Mouse (Mus musculus): ENCODE results near the gene Cyp2d9. TPM values are rescaled to one million over a fixed set of nuclear protein-coding genes. Genes with fewer than 3 reads are reported as not detected.
"Not testable (repeated sequence)": the region's sequence is repeated elsewhere in the genome, so short reads cannot be mapped to it uniquely, and the experiment has no call there.

Gene Cyp2d9
- total RNA-seq (2021): not detected

DNA sequence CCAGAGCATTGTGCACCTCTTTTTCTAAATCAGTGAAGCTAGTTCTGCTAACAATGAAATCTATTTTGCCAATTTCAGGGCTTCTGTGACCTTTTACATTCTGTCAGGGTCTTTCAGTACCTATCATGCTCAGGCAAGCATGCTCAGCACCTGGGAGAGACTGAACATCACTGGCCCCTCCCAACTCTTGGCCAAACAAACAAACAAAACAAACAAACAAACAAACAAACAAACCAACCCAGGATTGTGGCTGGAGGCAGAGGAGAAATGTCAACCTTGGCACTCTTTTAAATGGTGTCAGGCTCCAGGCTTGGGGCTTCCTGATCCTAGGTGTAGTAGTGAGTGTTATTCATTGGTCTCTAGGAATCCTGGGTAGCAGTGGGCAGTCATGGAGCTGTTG is at the start of gene Cyp2d9:
Gene Cyp2d9 (plus strand): TSS at position 301 of the 400 bp plus-strand sequence.
- no peak for DNase-seq

DNA sequence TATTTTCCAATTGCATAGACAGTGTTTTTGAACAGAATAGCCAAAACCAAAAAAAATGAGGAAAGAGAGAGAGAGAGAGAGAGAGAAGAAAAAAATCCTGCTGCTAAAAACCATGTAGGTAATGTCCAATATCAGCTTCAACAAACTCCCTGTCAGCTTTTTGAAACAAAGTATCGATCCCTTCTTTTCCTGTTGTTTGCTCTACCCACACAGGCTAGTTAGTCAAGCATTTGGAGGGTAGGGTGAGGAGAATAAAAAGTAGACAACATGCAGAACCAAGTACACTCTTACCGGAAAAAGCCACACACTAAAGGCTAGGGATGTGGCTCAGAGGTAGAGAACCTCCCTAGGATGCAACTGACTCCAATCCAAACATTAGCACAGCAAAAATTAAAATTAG is 47.5 kb upstream of the Cyp2d9 start:
- DNase-seq: no peak

DNA sequence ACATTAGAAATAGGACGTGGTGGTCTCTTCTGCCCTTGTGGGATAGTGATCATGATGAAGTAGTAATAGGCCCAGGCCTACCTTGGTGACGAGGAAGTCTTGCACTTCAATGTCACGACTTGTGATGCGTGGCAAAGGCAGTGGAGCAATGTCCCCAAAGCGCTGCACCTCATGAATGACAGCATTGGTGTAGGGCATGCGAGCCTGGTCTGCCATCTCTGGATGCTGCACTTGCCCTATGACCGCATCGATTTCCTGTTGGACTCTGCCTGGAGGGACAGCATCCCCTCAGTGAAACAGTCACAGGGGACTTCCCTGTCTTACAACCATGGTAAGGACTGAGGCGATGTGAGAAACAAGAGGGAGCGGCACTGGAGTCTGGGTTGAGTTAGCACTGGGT is 43.3 kb upstream of the Cyp2d9 start:
- DNase-seq: not testable (repeated sequence)

DNA sequence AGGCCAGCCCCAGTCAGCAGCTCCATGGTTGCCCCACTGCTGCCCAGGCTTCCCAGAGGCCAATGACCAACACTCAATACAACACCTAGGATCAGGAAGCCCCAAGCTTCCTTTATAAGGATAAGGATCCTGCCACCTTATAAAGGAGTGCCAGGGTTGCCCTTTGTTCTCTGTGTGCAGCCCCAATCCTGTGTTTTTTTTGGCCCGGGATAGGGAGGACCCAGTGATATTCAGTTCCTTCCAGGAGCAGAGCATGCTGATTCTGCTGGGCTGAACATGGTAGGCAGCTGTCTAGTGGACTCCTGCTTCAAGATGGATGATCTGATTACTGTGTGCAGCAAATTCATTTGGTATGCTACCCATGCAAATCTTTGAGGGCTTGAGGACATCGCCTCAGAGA is 39.3 kb upstream of the Cyp2d9 start, which contains the start of gene Cyp2d11:
Gene Cyp2d11 (minus strand): TSS at position 101 of the 400 bp plus-strand sequence.
- DNase-seq: not testable (repeated sequence)

DNA sequence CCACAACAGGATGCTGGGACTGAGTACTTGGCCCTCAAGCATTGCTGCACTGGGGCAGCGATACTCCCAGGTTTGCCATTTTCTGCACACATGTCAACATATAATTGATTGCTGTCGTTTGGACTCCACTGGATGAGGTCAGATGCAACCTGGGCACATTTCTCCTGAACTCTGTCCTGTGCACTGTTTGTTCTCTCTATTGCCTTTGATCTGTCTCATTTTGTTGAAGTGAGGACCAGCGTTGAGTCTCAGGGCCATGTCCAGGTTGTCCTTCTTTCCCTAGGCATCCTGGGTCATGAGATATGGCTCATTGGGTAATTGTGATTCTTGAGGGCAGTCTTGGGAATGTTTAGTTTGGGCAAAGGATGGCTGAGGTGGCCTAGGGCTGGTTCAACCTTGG is 37.3 kb upstream of the Cyp2d9 start:
- DNase-seq: not testable (repeated sequence)

DNA sequence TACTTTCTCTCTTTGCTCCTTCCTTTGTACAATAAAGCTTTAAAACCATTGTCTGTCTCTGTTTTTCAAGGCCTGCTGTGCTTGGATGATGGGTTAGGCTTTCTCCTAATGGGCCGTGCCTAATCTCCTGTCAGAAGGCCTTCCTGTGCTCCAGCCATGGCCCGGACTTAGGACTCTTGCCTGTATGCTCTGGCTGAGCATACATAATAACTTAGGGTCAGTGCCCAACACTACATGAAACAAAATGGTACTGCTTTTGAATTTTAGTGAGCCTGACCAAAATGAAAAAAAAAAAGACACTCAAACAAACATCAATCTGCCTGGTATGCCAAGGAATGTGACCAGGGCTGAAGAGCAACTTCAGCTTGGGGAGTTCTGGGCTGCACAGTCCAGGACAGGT is 31.7 kb upstream of the Cyp2d9 start:
- DNase-seq: no peak

DNA sequence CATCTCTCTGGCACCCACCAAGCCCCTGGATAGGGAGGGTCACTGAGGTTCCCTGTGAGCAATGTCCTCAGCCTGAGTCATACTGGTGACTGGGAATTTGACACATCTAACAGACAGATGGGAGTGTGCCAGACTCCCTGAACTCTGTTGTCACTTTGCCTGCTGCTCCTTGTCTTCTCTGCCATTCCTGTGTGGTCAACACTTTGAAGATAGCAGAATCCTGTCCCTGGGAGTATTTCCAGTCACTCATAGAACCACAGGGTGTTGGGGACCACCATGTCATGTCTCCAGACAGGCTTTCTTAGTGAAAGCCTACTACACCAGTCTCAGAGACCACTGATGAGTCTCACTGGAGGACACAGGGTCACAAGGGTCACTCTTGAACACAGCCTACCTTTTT is 31.1 kb upstream of the Cyp2d9 start:
- DNase-seq: no peak

DNA sequence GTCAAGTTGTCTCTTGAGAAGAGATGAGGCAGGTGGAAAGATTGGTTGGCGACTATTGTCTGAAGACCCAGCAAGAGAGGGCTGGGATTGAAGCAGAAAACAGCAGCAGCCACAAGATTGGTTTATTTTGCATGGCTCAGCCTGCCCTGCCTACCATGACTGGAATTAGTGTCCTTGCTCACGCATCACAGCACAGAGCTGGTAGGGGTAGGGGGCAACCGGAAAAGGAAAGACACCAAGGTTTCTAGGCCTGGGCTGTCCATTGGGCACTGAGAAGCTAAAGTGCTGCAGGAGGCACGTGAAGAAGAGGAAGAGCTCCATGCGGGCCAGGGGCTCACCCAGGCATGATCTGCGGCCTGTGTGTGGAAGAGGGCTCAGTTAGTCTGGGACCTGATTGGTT is 30.5 kb upstream of the Cyp2d9 start:
- DNase-seq: no peak

DNA sequence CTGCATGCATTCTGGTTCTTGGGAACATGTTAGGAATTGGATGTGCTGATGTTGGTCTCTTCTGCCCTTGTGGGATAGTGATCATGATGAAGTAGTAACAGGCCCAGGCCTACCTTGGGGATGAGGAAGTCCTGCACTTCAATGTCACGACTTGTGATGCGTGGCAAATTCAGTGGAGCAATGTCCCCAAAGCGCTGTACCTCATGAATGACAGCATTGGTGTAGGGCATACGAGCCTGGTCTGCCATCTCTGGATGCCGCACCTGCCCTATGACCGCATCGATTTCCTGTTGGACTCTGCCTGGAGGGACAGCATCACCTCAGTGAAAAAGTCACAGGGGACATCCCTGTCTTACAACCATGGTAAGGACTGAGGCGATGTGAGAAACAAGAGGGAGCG is 29.6 kb upstream of the Cyp2d9 start:
- no peak for DNase-seq

DNA sequence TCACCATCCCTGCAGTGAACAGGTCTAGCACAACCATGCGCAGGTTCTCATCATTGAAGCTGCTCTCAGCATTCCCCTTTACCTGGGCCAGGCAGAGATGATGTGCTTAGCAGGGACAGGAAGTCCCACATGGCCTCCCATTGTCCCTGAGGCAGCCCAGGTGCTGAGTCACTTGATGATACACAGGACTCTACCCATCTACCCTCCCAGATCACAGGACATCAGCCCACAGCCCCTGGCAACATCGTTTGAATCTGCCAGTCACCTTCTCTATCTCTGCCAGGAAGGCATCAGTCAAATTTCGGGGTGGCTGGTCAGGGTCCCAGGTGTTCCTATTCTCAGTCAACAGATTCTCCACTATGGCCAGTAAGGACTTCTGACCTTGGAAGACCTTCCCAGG is 29.1 kb upstream of the Cyp2d9 start:
- no peak for DNase-seq

DNA sequence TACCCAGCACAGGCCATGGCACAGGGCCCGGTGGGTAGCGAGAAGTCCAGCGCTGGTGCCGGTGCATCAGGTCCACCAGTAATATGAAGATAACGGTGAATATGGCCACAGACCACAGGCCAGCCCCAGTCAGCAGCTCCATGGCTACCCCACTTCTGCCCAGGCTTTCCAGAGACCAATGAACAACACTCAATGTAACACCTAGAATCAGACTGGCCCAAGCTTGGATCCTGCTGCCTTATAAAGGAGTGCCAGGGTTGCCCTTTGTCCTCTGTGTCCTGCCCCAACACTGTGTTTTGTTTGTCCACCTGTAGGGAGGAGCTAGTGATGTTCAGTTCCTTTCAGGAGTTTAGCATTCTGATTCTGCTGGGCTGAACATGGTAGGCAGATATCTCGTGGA is 26.3 kb upstream of the Cyp2d9 start, which contains the start of gene Cyp2d10:
Gene Cyp2d10 (minus strand): TSS at position 215 of the 400 bp plus-strand sequence.
- no peak for DNase-seq

DNA sequence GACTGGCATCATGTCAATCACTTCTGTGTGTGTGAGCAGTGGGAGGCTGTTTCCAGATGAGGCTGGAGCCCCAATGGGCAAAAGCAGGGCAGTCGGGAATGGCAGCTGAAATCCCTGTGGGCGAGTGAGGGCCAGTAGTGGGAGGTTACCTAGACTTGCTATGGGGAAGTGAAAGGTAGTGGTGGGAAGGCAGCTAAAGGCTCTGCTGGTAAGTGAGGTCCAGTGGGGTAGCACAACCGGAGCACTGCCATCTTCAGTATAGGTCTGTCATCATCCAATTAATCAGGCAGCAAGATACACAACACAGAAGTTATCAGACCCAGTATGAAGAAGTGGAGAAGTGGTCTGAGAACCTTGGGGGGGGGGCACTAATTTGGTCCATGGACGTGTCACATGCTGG is 25.7 kb upstream of the Cyp2d9 start:
- DNase-seq: no peak

DNA sequence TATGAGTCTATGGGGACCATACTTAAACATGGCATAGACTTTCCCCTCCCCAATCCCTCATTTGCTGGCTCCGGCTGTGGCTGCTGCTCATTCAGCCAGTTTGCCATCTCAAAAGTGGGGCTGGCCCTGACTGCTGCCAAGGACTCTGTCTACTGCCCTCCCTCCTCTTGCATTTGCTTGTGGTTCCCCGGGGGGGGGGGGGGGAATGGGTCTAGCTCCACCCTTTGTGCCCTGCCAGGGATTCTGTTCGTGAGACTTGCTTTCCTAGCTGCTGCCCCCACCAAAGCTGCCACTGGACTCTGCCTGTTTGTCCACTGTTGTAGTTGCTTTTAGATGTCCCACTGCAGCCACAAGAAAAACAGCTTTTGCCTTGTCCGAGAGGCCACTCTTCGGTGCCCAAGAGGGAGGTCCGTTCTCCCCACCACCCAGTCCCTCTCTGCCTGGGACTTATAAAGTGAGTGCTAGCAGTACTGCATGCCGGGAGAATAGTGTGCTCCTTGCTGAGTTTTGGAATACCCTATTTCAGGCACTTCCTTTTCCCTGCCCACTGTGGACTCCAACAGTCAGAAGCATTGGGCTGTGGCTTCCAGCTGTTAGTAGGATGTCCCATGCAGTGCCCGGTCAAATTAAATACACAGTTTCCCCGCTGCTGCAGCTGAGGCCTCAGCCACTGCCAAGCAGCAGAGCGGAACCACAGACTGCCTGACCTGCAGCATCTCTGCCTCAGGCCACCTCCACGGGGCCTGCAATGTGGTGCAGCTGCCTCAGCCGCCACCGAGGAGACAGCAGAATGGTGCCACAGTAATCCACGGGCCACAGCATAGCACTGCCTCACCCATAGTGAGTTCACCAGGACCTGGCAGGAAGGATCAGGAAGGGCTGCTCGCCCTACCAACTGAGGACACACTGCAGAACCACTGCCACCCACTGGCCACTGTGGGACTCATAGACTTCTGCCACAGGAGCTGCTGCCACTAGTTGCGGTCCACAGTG is 16.1 kb upstream of the Cyp2d9 start:
- DNase-seq: peak; percentile 79 to 85

DNA sequence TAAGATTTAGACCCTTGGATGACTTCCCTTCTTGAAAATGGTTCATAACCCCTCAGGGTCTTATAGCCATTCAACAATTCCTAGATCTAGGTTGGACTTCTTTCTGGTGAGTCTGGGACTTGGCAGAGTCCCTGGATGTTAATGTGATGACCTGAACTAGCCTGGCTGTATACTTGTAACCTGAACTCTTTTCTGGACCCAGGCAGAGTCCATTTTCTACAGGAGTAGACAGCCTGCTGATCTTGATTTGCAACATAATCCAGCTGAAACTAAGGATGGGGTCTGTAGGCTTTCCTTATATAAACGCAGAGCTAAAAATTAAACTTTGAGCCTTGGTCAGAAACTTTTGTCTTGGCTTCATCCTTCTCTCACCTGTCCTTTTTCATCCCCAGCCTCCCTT is 14.6 kb upstream of the Cyp2d9 start:
- DNase-seq: no peak

DNA sequence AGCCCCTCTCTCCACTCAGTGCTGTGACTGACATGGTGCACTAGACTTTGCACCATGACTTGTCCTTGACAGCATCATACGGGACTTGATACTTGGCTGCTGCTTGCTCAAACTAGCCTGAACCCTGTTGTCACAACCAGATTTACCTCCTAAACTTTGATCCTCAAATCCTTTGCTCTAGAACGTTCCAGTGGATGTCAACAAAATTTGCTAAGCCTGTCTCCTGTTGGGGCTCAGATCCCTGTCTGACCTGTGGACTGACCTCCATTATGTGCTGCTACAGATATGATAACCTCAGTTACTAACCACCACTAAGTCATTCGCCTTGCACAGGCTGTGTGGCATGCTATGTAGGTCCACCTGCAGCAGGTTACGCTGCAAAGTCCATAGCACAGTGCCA is 10.3 kb upstream of the Cyp2d9 start:
- DNase-seq: no peak

DNA sequence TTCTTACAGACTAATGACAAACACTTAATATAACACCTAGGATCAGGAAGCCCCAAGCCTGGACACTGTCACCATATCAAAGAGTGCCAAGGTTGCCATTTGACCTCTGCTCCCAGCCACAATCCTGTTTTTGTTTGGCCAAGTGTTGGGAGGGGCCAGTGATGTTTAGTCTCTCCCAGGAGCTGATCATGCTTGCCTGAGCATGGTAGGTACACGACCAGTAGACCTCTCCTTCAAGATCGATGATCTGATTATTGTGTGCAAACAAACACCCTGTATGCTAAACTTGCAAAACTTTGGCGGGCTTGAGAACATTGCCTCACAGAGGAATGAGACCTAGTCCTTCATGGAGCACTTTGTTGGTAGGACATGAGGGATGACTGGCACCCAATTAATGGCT is 9.8 kb upstream of the Cyp2d9 start:
- DNase-seq: no peak

DNA sequence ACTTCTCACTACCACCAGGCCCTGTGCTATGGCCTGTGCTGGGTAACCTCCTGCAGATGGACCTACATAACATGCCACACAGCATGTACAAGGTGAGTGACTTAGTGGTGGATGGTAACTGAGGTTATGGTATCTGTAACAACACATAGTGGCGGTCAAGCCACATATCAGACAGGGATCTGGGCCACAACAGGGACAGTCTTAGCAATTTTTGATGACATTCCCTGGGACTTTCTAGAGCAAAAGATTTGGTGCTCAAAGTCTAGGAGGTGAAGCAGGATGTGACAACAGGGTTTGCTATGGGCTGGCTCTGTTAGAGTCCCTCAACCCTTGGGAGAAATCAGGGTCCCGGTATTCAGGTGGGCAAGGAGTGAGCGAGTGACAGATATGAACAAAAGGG is 384 bp downstream of the Cyp2d9 start:
- no peak for DNase-seq

DNA sequence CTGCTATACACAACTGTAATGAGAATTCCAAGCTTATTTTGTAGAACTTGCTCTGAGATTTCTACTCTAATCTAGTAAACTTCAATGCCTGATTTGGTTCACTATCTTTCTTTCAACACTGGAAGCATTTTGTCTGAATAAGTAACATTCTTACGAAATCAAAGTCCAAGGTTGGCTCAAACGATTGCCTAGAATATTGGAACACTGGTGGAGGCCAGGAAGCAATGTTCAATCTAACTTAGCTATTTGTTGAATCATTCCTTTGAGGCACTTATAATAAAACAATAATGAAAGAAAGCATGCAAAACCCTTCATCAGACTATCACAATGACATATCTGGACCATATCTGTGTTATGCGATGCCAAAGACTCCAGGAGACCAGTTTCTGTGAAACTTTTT is 1.3 kb downstream of the Cyp2d9 start:
- no peak for DNase-seq

DNA sequence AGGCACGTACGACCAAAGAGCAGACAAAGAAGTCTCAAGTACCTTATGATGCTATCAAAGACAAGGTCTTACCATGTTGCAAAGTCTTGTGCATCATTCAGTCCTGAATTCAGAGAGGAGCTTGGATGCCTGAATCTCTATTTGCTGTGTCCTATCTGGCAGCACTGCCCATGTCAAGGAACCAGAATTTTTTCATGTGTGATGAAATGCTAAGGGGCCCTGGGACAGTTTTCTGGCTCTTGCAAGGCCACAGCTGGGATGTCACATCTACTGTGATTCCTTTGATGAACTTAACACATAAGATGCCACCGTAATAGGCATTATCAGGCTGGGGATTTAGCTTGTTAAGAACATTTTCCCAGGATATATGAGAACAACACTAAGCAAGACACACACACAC is 1.8 kb downstream of the Cyp2d9 start:
- no peak for DNase-seq

DNA sequence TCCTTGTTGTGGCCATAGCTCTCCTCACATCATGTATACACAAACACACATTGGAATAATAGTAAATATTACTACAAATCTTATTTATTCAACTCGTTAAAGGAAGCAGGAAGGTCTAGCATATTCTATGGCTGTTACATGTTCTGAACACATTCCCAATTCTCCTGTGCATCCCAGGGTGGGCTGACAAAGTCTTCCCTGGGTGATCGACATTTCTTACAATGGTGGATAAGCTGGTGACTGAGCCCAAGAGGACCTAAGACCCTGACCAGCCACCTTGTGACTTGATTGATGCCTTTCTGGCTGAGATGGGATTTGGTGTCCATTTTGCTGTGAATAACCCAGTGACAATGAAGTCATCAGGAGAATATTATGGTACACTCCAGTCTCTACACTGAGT is 2.4 kb downstream of the Cyp2d9 start:
- DNase-seq: no peak

DNA sequence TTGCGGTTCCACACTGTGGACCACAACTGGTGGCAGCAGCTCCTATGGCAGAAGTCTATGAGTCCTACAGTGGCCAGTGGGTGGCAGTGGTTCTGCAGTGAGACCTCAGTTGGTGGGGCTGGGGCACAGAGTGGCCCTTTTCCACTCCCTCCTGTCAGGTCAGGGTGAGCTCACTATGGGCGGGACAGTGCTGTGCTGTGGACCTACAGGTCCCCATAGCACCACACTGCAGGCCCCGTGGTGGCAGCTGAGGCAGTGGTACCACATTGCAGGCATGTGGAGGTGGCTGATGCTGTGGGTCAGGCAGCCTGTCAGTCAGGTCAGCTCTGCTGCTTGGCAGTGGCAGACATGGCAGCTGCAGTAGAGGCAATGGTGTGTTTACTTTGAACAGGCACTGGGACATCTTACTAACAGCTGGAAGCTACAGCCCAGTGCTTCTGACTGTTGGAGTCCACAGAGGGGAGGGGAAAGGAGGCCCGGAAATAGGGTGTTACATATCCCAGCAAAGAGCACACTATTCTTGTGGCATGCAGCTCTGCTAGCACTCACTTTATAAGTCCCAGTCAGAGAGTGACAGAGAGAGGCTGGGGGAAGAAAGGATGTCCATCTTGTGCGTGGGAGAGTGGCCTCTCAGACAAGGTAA is 4.9 kb downstream of the Cyp2d9 start:
- DNase-seq: no peak

DNA sequence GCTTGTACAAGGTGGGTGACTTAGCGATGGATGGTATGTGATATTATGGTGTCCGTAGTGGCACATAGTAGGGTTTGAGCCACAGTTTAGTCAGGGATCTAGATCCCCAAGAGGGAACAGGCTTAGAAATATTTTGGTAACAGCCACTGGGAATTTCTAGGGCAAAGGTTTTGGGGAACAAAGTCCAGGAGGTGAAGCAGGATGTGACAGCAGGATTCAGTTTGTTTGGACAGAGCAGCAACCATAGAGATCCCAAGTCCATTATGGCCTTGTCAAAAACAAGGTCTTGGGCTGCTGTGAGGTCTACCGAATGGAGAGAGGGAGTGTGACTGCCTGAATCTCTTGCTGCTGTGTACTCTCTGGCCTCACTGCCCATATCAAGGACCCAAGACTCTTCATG is 10.4 kb downstream of the Cyp2d9 start:
- DNase-seq: no peak

DNA sequence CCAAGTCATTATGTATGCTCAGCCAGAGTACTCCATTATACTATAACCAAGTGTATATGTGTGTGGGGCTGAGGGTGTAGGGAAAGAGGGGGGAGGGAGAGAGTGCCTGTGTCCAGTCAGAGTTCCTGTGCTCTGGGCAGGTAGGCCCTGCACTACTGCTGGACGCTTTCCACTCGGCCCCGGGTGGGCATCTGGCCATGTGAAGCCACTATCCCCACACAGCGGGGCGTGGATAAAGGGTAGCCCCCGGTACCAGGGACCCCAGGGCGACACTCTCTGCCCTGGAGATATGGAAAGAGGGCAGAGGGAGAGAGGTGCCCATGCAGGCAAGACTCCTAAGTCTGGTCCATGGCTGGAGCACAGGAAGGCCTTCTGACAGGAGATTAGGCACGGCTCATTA is 12.0 kb downstream of the Cyp2d9 start:
- no peak for DNase-seq

DNA sequence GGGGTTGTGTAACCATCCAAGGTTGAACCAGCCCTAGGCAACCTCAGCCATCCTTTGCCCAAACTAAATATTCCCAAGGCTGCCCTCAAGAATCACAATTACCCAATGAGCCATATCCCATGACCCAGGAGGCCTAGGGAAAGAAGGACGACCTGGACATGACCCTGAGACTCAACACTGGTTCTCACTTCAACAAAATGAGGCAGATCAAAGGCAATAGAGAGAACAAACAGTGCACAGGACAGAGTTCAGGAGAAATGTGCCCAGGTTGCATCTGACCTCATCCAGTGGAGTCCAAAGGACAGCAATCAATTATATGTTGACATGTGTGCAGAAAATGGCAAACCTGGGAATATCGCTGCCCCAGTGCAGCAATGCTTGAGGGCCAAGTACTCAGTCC is 16.8 kb downstream of the Cyp2d9 start:
- not testable (repeated sequence) for DNase-seq

All from layer of hippocampus, postnatal 36 days (tissue).